Mouse (Mus musculus) embryo, embryonic 10 days (tissue): ENCODE results near the gene Rheb.
"Not testable (repeated sequence)": the region's sequence is repeated elsewhere in the genome, so short reads cannot be mapped to it uniquely, and the experiment has no call there.

Experiments used
- DNase-seq: peaks from one replicate; pipeline ENCODE4 v3.0.0-alpha.2; 2015; ENCODE audit warnings: low spot score

Gene Rheb

GRCm38 (mm10) chr5:24841662-24842273 lies 656 bp downstream of the Rheb start:
- no peak for DNase-seq

DNA sequence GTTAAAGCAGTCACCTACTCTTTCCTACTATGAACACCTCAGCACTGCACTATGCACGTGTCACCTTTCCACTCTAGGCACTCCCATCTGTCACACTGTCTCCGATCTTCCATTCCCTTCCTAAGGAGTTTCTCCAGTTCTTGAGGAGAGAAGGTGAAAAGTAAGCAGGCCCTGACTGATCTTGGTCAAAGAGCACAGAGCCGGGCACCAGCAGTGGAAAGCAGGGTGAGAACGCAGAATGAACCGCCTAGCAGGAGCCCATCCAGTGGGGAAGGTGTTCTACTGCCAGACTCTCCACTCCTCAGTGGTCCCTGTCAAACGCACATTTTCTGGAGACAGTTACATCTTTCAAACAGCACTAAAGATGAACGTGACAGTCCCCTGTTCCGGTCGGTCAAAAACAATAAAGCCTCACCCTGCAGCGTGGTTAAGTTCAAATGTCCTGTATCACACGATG lies 1.4 kb downstream of the Rheb start:
- peak; percentile 16 for DNase-seq

DNA sequence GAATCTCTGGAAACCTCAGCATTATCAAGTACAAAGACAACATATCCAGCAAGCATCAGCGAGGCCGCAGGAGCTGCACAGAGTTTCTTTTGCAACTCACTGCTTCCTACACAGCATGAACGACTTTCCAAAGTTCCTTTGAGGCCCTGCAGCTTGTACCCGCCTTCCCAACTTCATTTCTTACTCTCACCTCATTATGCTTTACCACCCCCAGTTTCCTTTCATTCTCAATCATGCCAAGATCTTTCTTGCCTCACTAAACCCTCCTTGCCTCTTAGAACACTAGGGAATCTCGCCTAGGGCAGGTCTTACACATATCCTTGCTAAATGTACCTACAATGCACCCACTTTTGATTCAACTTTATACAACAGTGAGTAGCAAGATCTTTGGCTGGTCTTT lies 7.9 kb downstream of the Rheb start:
- no peak for DNase-seq

DNA sequence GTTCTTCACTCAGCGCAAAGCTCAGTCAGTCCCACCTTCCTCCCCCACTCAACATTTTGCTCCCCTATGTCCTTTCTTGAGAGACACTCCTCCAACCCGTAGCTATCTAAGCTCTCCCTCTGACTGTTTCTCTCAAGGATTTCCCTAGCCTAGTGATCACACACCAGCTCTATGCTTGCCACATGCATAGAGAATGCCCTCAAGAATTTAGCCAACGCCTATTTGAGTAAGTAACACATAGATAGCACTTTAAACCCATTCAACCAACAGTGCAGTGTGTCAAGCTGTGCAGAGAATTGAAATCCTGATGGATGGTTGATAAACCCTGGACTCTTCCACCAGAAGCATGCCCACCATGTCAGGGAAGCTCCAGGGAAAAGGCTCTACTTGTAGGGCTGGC lies 10.5 kb downstream of the Rheb start:
- no peak for DNase-seq

DNA sequence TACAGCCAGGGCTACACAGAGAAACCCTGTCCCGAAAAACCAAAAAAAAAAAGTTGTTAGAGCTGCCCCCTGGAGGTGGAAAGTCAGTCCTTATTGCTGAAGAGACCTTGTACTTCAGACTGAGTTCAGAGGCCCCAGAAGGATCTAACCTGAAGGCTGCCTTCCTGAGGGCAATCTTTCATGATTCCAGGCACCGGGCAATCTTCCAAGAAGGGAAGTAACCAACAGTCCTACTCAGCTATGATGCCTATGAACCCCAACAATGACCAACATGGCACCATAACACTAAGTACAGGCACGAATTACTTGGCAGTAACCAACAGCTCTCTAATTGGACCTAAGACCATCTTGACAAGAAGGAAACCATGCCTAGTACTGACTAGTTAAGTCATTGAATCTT lies 14.0 kb downstream of the Rheb start:
- no peak for DNase-seq

GRCm38 (mm10) chr5:24827173-24827572 lies 15.3 kb downstream of the Rheb start:
- no peak for DNase-seq

GRCm38 (mm10) chr5:24826056-24826770 lies 16.2 kb downstream of the Rheb start:
- DNase-seq: no peak

GRCm38 (mm10) chr5:24825365-24826055 lies 16.9 kb downstream of the Rheb start:
- DNase-seq: no peak

GRCm38 (mm10) chr5:24823864-24824405 lies 18.5 kb downstream of the Rheb start:
- DNase-seq: no peak

- DNase-seq: no peak
These were observed 19.6 kb downstream of the Rheb start for GRCm38 (mm10) chr5:24822781-24823180.

DNA sequence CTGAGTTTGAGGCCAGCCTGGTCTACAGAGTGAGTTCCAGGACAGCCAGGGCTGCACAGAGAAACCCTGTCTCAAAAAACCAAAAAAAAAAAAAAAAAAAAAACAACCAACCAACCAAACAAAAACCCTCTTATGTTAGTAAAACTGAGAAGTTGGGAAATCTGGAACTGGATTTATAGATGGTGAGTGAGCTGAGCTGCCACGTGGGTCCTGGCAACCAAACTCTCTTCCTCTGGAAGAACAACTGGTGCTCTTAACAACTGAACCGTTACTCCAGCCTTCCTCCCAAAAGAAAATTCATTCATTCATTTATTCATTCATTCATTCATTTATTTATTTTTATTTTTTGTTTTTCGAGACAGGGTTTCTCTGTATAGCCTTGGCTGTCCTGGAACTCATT lies 20.2 kb downstream of the Rheb start:
- not testable (repeated sequence) for DNase-seq

GRCm38 (mm10) chr5:24821403-24821841 lies 21.0 kb downstream of the Rheb start:
- no peak for DNase-seq

GRCm38 (mm10) chr5:24820627-24821026 lies 21.8 kb downstream of the Rheb start:
- DNase-seq: no peak

- no peak for DNase-seq
These were observed 25.2 kb downstream of the Rheb start for GRCm38 (mm10) chr5:24817191-24817590.

GRCm38 (mm10) chr5:24813946-24814345 lies 28.5 kb downstream of the Rheb start:
- no peak for DNase-seq

DNA sequence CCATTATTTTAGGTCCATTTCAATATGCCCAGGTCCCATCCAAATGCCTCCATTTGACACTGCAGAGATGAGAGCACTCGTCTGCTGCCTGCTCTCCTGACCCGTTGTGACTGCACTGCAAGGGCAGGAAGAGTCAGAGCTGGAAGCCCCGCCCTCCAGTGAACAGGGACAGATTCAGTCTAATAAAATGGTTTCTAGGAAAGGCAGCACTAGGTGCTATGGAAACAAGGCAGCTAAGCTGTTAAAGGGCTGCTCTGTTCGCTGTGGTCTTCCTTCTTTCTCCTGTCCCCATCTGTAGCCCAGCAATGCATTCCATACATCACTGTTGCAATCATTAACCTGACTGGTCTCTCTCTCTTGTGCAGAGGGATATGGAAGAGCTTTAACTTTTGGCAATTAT lies 29.4 kb downstream of the Rheb start:
- DNase-seq: no peak

DNA sequence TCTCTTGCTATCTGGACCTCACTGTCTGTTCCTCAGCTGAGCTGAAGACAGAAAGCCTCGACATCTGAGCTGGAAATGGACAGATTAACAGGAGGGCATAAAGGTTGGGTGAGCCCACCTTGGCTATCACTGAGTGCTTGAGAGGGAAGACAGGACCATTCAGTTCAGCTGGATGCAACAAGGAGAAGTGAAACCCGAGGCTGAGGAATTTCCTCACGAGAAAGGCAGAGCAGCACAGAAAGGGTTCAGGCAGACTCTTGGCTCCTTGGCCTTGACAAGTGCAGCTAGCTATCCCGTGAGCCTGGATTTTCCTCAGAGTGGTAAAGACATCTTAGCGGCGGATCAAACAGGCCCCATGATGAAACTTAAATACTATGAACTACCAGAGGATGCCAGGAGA lies 37.2 kb downstream of the Rheb start:
- DNase-seq: no peak

- no peak for DNase-seq
These were observed 37.8 kb downstream of the Rheb start for GRCm38 (mm10) chr5:24804661-24805060.

- no peak for DNase-seq
These were observed 40.4 kb downstream of the Rheb start for GRCm38 (mm10) chr5:24801841-24802624.

GRCm38 (mm10) chr5:24800416-24800815 lies 42.0 kb downstream of the Rheb start:
- DNase-seq: peak; percentile 36

DNA sequence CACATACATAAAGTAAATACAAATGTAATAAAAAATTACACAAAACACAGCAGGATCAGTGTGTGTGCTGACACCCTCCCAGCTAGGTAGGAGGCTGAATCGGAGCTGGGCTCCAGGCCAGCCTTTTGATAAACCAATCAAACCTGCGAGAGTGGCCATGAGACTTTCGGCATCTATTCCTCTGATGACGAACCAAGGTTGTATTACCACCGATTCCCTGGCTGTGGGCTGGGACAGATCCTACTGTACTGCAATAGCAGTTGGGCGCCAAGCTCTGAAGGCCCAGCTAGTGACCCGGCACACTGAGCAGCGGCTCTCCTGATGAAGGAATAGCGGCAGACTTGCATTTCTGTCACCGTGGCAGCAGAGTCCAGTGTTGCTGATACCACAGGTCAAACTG lies 43.8 kb downstream of the Rheb start:
- DNase-seq: no peak

DNA sequence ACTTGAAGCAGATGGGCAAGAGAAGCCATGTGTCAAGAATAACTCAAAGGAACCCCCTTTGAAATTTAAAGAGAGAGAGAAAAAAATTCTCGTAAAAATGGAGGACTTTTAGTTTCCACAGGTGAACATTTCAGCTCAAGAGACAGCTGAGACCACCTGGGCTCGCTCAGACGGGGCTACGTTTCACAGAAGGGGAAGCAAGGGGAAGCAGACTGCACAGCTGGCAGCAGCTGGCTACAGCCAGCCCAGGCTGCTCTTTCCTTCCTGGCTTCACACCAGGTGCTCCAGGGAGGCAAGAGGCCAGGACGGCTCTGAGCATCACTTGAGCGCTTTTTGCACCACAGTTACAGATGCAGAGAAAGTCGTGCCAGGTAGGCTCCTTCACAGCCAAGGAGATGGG lies 44.6 kb downstream of the Rheb start:
- no peak for DNase-seq
